Mouse (Mus musculus) hindbrain, embryonic 16.5 days (tissue): ENCODE data around the gene Pex13. TPM values are rescaled to one million over a fixed set of nuclear protein-coding genes. Genes with fewer than 3 reads are reported as not detected.
A peak's percentile ranks its signal among the peaks of the same experiment; 100 is the strongest.

ENCODE experiments used
- ATAC-seq: fragments of 200-750 bp; cut with Nextera tagmentation; 2 replicates; pipeline ENCODE4 v1.8.0; 2017; ENCODE audit warnings: moderate TSS enrichment, moderate library complexity
- H3K27ac ChIP-seq: fragments of 300-500 bp; sonication (generic); 2 replicates; pipeline ENCODE4 v1.5.1; 2014; ENCODE audit warnings: low read depth, mild to moderate bottlenecking, control low read depth, low read length, moderate library complexity
- H3K27me3 ChIP-seq: fragments of 300-500 bp; sonication (generic); replicated peaks from 2 replicates; pipeline ENCODE4 v1.6.1; 2014; ENCODE audit warnings: low read length; ENCODE audit not compliant: control insufficient read depth, insufficient read depth
- H3K36me3 ChIP-seq: fragments of 300-500 bp; sonication (generic); 2 replicates; pipeline ENCODE4 v1.6.1; 2014; ENCODE audit warnings: mild to moderate bottlenecking, low read length, moderate library complexity, mixed read lengths; ENCODE audit not compliant: control insufficient read depth, insufficient read depth
- H3K4me1 ChIP-seq: fragments of 300-500 bp; sonication (generic); 2 replicates; pipeline ENCODE4 v1.6.1; 2014; ENCODE audit warnings: low read depth, low read length; ENCODE audit not compliant: control insufficient read depth, insufficient read depth
- H3K4me2 ChIP-seq: fragments of 300-500 bp; sonication (generic); 2 replicates; pipeline ENCODE4 v1.6.1; 2014; ENCODE audit warnings: mild to moderate bottlenecking, low read length, control low read depth, moderate library complexity
- H3K4me3 ChIP-seq: fragments of 300-500 bp; sonication (generic); 2 replicates; pipeline ENCODE4 v1.5.1; 2014; ENCODE audit warnings: mild to moderate bottlenecking, low read length, control low read depth, moderate library complexity
- H3K9ac ChIP-seq: fragments of 300-500 bp; sonication (generic); 2 replicates; pipeline ENCODE4 v1.6.1; 2014; ENCODE audit warnings: low read depth, mild to moderate bottlenecking, control low read depth, low read length, moderate library complexity
- H3K9me3 ChIP-seq: fragments of 300-500 bp; sonication (generic); 2 replicates; pipeline ENCODE4 v1.6.1; 2014; ENCODE audit warnings: mild to moderate bottlenecking, low read length, moderate library complexity; ENCODE audit not compliant: control insufficient read depth
- WGBS: fragments of 180-500 bp; shearing (Covaris S2); extraction: QIAGEN DNeasy Blood & Tissue Kit; methylation state at CpG from one replicate; pipeline ENCODE4 v1.1.7; 2014; 5-methylcytosine and 5-hydroxymethylcytosine counted together
- polyA plus RNA-seq: library from polyadenylated mRNA; unstranded; fragments of >200 nt; fragmentation: Nextera tagmentation; extraction: Ambion mirVana; gene quantifications from 2 replicates; pipeline ENCODE4 v1.2.1, GENCODE M21; 2015

The Pex13 gene
- 29.3 and 32.5 TPM in 2 replicates for polyA plus RNA-seq

- peak; percentile 99 for ATAC-seq
- Histone ChIP-seq H3K4me2 (peak within 1 kb of the TSS; percentile 77), H3K9me3 (no peaks in the 10 kb centered on the region), H3K27ac (peak within 1 kb of the TSS; percentile 97), H3K27me3 (no peaks in the 10 kb centered on the region), H3K4me1 (peaks cover 7% of the 10 kb centered on the region), H3K36me3 (no peaks in the 10 kb centered on the region; the same call in 1 of the 2 replicates), H3K4me3 (peak within 1 kb of the TSS; percentile 97), H3K9ac (peak within 1 kb of the TSS; percentile 97)
- WGBS: 0% methylated on average over 45 of the region's 49 CpGs
These were observed at the start of gene Pex13 for GRCm38 (mm10) chr11:23665798-23666501. TSS of gene Pex13 (minus strand) at chr11:23665959.

DNA sequence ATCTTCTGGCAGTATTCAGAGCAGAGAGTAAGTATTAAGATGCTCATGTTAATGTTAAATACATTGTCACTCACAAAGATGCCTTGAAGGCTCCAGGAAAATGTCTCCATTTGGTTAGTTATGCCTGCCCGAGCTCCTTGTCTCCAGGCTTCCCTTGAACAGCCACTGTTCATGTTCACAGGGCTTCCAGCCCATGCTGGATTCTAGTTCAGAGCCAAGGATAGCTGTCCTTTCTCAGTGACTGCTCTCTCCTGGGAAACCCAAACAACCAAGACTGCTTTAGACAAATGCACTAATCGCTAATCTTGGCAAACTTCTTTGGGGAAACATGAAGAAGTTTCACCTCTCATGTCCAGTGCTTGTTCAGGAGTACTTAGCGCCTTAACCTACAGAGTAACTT, 46.5 kb upstream of the Pex13 start:
- WGBS: 92% methylated on average over 3 of the region's 3 CpGs
- H3K4me2 ChIP-seq: no peak overlapping the region
- no peak overlapping the region for H3K27ac ChIP-seq
- no peaks in the 10 kb centered on the region for H3K9me3 ChIP-seq
- no peak overlapping the region for H3K4me3 ChIP-seq
- no peaks in the 10 kb centered on the region for H3K4me1 ChIP-seq
- peaks cover 40% of the 10 kb centered on the region for H3K36me3 ChIP-seq
- no peaks in the 10 kb centered on the region for H3K27me3 ChIP-seq
- ATAC-seq: peak; percentile 76; the same call in 1 of the 2 replicates
- H3K9ac ChIP-seq: no peak overlapping the region

GRCm38 (mm10) chr11:23704604-23705294, 39.0 kb upstream of the Pex13 start:
- Histone ChIP-seq H3K9me3 (no peaks in the 10 kb centered on the region), H3K4me2 (no peak overlapping the region), H3K36me3 (peaks cover 9% of the 10 kb centered on the region), H3K4me1 (no peaks in the 10 kb centered on the region), H3K4me3 (no peak overlapping the region), H3K9ac (no peak overlapping the region), H3K27ac (no peak overlapping the region), H3K27me3 (no peaks in the 10 kb centered on the region)
- no peak for ATAC-seq
- WGBS: 87% methylated on average over 7 of the region's 7 CpGs

DNA sequence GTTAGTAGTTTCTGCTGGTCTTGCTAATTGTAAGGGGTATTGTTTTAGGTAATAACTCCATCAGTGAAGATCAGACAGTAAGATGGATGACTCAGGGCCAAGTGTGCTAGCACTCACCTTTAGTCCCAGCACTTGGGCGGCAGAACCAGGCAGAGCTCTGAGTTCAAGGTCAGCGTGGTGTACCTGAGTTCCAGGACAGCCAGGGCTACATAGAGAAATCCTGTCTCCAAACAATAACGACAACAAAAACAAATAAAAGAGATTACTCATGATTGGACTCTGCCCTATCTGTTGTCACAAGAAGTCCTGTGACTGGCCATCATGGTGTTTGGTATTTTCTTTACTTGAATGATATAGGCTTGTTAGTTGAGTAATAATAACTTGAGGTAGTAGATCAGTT, 36.1 kb upstream of the Pex13 start:
- no peak for ATAC-seq
- no peaks in the 10 kb centered on the region for H3K9me3 ChIP-seq
- H3K4me2 ChIP-seq: no peak overlapping the region
- H3K36me3 ChIP-seq: no peaks in the 10 kb centered on the region; the same call in 1 of the 2 replicates
- H3K27ac ChIP-seq: no peak overlapping the region
- H3K27me3 ChIP-seq: no peaks in the 10 kb centered on the region
- 95% methylated on average over 3 of the region's 3 CpGs for WGBS
- no peak overlapping the region for H3K4me3 ChIP-seq
- H3K4me1 ChIP-seq: no peaks in the 10 kb centered on the region
- no peak overlapping the region for H3K9ac ChIP-seq

DNA sequence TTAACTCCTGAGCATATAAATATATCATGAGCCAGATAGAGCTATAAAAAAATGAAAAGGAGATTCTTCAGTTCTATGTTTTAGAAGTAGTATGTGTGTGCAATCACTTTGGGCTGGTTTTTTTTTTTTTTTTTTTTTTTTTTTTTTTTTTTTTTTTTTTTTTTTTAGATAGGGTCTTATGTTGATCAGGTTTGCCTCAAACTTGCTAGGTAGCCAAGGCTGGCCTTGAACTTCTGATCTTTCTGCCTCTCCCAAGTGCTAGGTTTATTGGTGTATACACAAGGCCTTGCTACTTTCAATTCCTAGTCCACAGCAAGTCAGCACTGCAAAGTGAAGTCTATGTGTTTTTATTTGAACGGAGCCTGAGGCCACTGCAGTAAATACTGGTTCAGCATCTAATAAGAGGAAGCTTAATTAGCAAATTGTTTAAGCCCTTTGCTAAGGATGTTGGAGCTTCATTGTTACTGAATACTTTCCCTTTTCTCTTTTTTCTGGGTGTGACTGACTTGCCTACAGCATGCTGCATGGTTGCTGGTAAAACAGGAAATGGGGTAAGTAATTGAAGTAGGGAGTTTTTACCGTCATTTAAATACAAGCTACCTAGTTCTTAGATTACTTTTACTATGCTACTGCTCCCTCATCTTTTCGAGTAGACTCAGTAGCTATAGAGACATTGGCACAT, 33.8 kb upstream of the Pex13 start:
- WGBS: 75% methylated on average over 3 of the region's 3 CpGs
- no peaks in the 10 kb centered on the region for H3K4me1 ChIP-seq
- no peak overlapping the region for H3K4me2 ChIP-seq
- H3K36me3 ChIP-seq: no peaks in the 10 kb centered on the region
- H3K4me3 ChIP-seq: no peak overlapping the region
- H3K27ac ChIP-seq: no peak overlapping the region
- H3K27me3 ChIP-seq: no peaks in the 10 kb centered on the region
- no peaks in the 10 kb centered on the region for H3K9me3 ChIP-seq
- no peak for ATAC-seq
- H3K9ac ChIP-seq: no peak overlapping the region

DNA sequence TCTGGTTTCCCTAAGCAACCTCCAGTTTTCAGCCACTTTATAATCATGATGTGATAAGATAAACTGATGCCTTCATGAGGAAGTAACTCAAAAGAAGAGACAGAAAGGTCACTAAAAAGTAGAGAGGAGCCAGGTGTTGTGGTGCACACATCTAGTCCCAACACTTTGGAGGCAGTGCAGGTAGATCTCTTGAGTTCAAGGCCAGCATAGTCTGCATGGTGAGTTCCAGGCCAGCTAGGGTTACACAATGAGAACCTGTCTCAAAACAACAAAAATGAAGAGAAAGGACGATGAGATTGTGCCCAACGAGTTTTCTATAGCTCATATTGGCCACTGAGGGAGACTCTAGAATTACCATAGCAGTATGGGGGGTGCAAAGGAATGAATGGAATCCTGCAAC, 32.8 kb upstream of the Pex13 start:
- no peak for ATAC-seq
- H3K27ac ChIP-seq: no peak overlapping the region
- H3K9ac ChIP-seq: no peak overlapping the region
- H3K4me3 ChIP-seq: no peak overlapping the region
- no peaks in the 10 kb centered on the region for H3K36me3 ChIP-seq
- no peaks in the 10 kb centered on the region for H3K9me3 ChIP-seq
- no peak overlapping the region for H3K4me2 ChIP-seq
- WGBS: 59% methylated on average over 2 of the region's 2 CpGs
- H3K4me1 ChIP-seq: no peaks in the 10 kb centered on the region
- no peaks in the 10 kb centered on the region for H3K27me3 ChIP-seq

DNA sequence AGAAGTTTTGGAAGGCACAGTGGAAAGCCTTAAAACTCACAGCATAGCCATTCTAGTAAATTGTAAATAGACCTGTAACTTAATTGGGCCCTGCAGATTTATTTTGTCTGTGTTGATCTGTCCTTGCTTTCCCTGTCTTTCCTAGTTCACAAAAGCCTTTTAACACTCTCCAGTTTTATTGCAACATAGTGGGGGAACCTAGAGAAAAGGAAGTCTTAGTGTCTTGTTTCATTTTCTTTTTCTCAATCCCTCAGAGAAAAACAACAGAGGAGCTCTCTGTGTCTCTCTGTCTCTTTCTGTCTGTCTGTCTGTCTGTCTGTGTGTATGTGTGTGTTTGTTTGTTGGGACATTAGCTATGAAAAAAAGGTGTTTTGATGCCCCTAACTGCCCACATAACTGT, 30.1 kb upstream of the Pex13 start:
- ATAC-seq: no peak
- no peaks in the 10 kb centered on the region for H3K9me3 ChIP-seq

GRCm38 (mm10) chr11:23693286-23693685, 27.5 kb upstream of the Pex13 start:
- Histone ChIP-seq H3K4me2 (no peak overlapping the region), H3K27ac (no peak overlapping the region), H3K9ac (no peak overlapping the region), H3K36me3 (no peaks in the 10 kb centered on the region), H3K27me3 (no peaks in the 10 kb centered on the region), H3K4me3 (no peak overlapping the region), H3K9me3 (no peaks in the 10 kb centered on the region), H3K4me1 (no peaks in the 10 kb centered on the region)
- 95% methylated on average over 2 of the region's 2 CpGs for WGBS
- ATAC-seq: no peak

More for the DNA sequence above, 30.1 kb upstream of the Pex13 start:
- Histone ChIP-seq H3K4me3 (no peak overlapping the region), H3K4me1 (no peaks in the 10 kb centered on the region), H3K27me3 (no peaks in the 10 kb centered on the region), H3K36me3 (no peaks in the 10 kb centered on the region), H3K4me2 (no peak overlapping the region), H3K27ac (no peak overlapping the region), H3K9ac (no peak overlapping the region)

- Histone ChIP-seq H3K9ac (no peak overlapping the region), H3K4me2 (no peak overlapping the region)
These were observed 22.3 kb upstream of the Pex13 start for GRCm38 (mm10) chr11:23688060-23688459.

More at GRCm38 (mm10) chr11:23688060-23688459, 22.3 kb upstream of the Pex13 start:
- H3K27ac ChIP-seq: no peak overlapping the region
- no peaks in the 10 kb centered on the region for H3K4me1 ChIP-seq
- WGBS: 97% methylated on average over 1 of the region's 1 CpGs
- H3K27me3 ChIP-seq: no peaks in the 10 kb centered on the region
- no peaks in the 10 kb centered on the region; the same call in 1 of the 2 replicates for H3K36me3 ChIP-seq
- ATAC-seq: no peak
- H3K4me3 ChIP-seq: no peak overlapping the region
- H3K9me3 ChIP-seq: no peaks in the 10 kb centered on the region
